Mouse (Mus musculus): Measurements from ENCODE around the gene Kcnh7.

DNA sequence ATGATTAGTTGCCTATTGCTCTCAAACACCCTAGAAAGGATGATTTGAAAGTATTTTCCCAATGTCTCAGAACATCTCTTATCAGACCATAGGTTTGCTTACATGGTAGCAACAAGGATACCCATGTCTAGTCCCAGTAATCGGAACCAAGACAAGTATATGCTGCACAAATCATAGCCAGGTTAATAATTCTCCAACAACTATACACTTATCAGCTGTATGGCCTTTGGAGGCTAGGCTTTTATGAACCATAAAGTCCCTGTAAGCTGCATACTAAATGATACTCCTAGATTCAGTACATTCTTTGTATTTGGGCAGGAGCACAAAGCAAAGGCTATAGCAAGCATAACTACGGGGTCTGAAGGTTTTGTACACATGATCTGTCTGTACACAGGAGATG is 78.1 kb downstream of the Kcnh7 start:
- no peak for TF ChIP-seq CTCF (IDR thresholded peaks at IDR 0.05; ENCODE audit: low read depth)
- TF ChIP-seq EP300 (optimal IDR thresholded peaks at IDR 0.05) = no peak

Measured in stomach, postnatal 0 days (tissue).